Mouse (Mus musculus) kidney, embryonic 15.5 days (tissue): ENCODE results near the gene Ccdc88b. TPM values are rescaled to one million over a fixed set of nuclear protein-coding genes. Genes with fewer than 3 reads are reported as not detected.

Experiments used
- ATAC-seq: fragments of 200-750 bp; cut with Nextera tagmentation; replicated peaks from 2 replicates; pipeline ENCODE4 v1.8.0; 2017; ENCODE audit warnings: moderate TSS enrichment; ENCODE audit not compliant: low FRiP score
- H3K27ac ChIP-seq: fragments of 300-500 bp; sonication (generic); 2 replicates; pipeline ENCODE4 v1.5.1; 2015; ENCODE audit warnings: mild to moderate bottlenecking, inconsistent platforms
- H3K27me3 ChIP-seq: fragments of 300-500 bp; sonication (generic); 2 replicates; pipeline ENCODE4 v1.6.1; 2015; ENCODE audit warnings: inconsistent platforms
- H3K36me3 ChIP-seq: fragments of 300-500 bp; sonication (generic); 2 replicates; pipeline ENCODE4 v1.6.1; 2015; ENCODE audit warnings: inconsistent platforms
- H3K4me1 ChIP-seq: fragments of 300-500 bp; sonication (generic); 2 replicates; pipeline ENCODE4 v1.6.1; 2015; ENCODE audit warnings: inconsistent platforms
- H3K4me2 ChIP-seq: fragments of 300-500 bp; sonication (generic); 2 replicates; pipeline ENCODE4 v1.6.1; 2015; ENCODE audit warnings: moderate library complexity, mild to moderate bottlenecking, inconsistent platforms
- H3K4me3 ChIP-seq: fragments of 300-500 bp; sonication (generic); replicated peaks from 2 replicates; pipeline ENCODE4 v1.5.1; 2015; ENCODE audit warnings: mild to moderate bottlenecking, inconsistent platforms
- H3K9ac ChIP-seq: fragments of 300-500 bp; sonication (generic); 2 replicates; pipeline ENCODE4 v1.6.1; 2015; ENCODE audit warnings: mild to moderate bottlenecking, inconsistent platforms
- H3K9me3 ChIP-seq: fragments of 300-500 bp; sonication (generic); replicated peaks from 2 replicates; pipeline ENCODE4 v1.6.1; 2016; ENCODE audit warnings: inconsistent platforms
- WGBS: fragments of 180-500 bp; shearing (Covaris S2); methylation state at CpG from one replicate; pipeline ENCODE4 v1.1.7; 2015; ENCODE audit warnings: mixed read lengths; 5-methylcytosine and 5-hydroxymethylcytosine counted together
- microRNA-seq: library from miRNA; unstranded; fragments of <30 nt; microRNA quantifications from one replicate; pipeline ENCODE4, GENCODE M21; 2016
- polyA plus RNA-seq: library from polyadenylated mRNA; unstranded; fragments of >200 nt; fragmentation: Nextera tagmentation; extraction: Ambion mirVana; gene quantifications from 2 replicates; pipeline ENCODE4 v1.2.1, GENCODE M21; 2015

The Ccdc88b gene
- polyA plus RNA-seq, 1 experiment from 2014 or later, result 0.74 TPM

- H3K27ac ChIP-seq, result no peak overlapping the region
- H3K4me3 ChIP-seq, result no peak overlapping the region
- no peak overlapping the region for H3K9ac ChIP-seq
- no peak overlapping the region for H3K4me2 ChIP-seq
- H3K9me3 ChIP-seq, result no peaks in the 10 kb centered on the region
- H3K27me3 ChIP-seq, result no peaks in the 10 kb centered on the region
- H3K4me1 ChIP-seq, result peaks cover 6% of the 10 kb centered on the region
- ATAC-seq, result no peak
- H3K36me3 ChIP-seq, result no peaks in the 10 kb centered on the region
- WGBS, result 12% methylated on average over 4 of the region's 4 CpGs
Observed at GRCm38 (mm10) chr19:6814366-6814765, 43.6 kb downstream of the Ccdc88b start.

Small RNAs within 50 kb of the gene (microRNA-seq; reads per million reads assigned to microRNA genes)
- not detected for gene Mir5046

Other genes starting within 250 kb of the Ccdc88b start
- 19.2 and 22.3 TPM in 2 replicates for gene Rps6ka4, start 17.6 kb downstream of the Ccdc88b start, polyA plus RNA-seq
- gene Trmt112, start 51.5 kb upstream of the Ccdc88b start, polyA plus RNA-seq, result 148 and 167 TPM in 2 replicates
- gene Prdx5, start 51.9 kb upstream of the Ccdc88b start, polyA plus RNA-seq, result 268 and 275 TPM in 2 replicates
- gene Esrra, start 63.6 kb upstream of the Ccdc88b start, polyA plus RNA-seq, result 14.8 and 15.3 TPM in 2 replicates
- gene Catsperz, start 67.2 kb upstream of the Ccdc88b start, polyA plus RNA-seq, result 2.0 and 3.1 TPM in 2 replicates
- gene Kcnk4, start 76.3 kb upstream of the Ccdc88b start, polyA plus RNA-seq, result 0.14 and 0.45 TPM in 2 replicates
- 68.4 and 75.5 TPM in 2 replicates for gene Bad, start 83.7 kb upstream of the Ccdc88b start, polyA plus RNA-seq
- gene Gpr137, start 84.3 kb upstream of the Ccdc88b start, polyA plus RNA-seq, result 30.4 and 32.9 TPM in 2 replicates
- gene Ppp1r14b, start 116.8 kb upstream of the Ccdc88b start, polyA plus RNA-seq, result 139 and 160 TPM in 2 replicates
- gene Plcb3, start 118.3 kb upstream of the Ccdc88b start, polyA plus RNA-seq, result 42.5 and 44.8 TPM in 2 replicates
- 129 and 137 TPM in 2 replicates for gene Fkbp2, start 122.3 kb upstream of the Ccdc88b start, polyA plus RNA-seq
- gene Vegfb, start 129.4 kb upstream of the Ccdc88b start, polyA plus RNA-seq, result 39.5 and 41.0 TPM in 2 replicates
- gene Dnajc4, start 134.4 kb upstream of the Ccdc88b start, polyA plus RNA-seq, result 22.5 and 24.1 TPM in 2 replicates
- 25.4 and 27.4 TPM in 2 replicates for gene Nudt22, start 137.9 kb upstream of the Ccdc88b start, polyA plus RNA-seq
- gene Trpt1, start 137.9 kb upstream of the Ccdc88b start, polyA plus RNA-seq, result 11.2 and 12.1 TPM in 2 replicates
- 6.9 and 8.3 TPM in 2 replicates for gene Fermt3, start 161.3 kb upstream of the Ccdc88b start, polyA plus RNA-seq
- 290 and 298 TPM in 2 replicates for gene Stip1, start 181.8 kb upstream of the Ccdc88b start, polyA plus RNA-seq
- 13.9 and 14.8 TPM in 2 replicates for gene Macrod1, start 198.6 kb upstream of the Ccdc88b start, polyA plus RNA-seq
- 4.4 and 5.0 TPM in 2 replicates for gene Flrt1, start 247.5 kb upstream of the Ccdc88b start, polyA plus RNA-seq